Mouse (Mus musculus): ENCODE measurements around the gene Ccdc97. TPM values are rescaled to one million over a fixed set of nuclear protein-coding genes. Genes with fewer than 3 reads are reported as not detected.

Gene Ccdc97
- polyA plus RNA-seq, 2 experiments from 2014 or later = 36.5 to 68.4 TPM

Other genes with a start within 250 kb of the Ccdc97 start
- gene Ceacam1, start 241.5 kb downstream of the Ccdc97 start, polyA plus RNA-seq (2017; shearing (Covaris generic)) = 1 to 10 TPM in 1 of 2 experiments, not detected in 1; 1.2 TPM
- not detected for gene Ceacam2, start 179.2 kb downstream of the Ccdc97 start, polyA plus RNA-seq (2017; shearing (Covaris generic))
- gene Erich4, start 103.2 kb downstream of the Ccdc97 start, polyA plus RNA-seq (2017; shearing (Covaris generic)) = not detected
- gene Dmac2, start 99.7 kb downstream of the Ccdc97 start, polyA plus RNA-seq (2017; shearing (Covaris generic)) = 10 to 100 TPM; 44.2 to 66.2 TPM
- gene B3gnt8, start 92.4 kb downstream of the Ccdc97 start, polyA plus RNA-seq (2017; shearing (Covaris generic)) = under 1 TPM; 0.27 to 0.81 TPM
- 10 to 100 TPM; 16.6 to 27.7 TPM for gene Bckdha, start 60.1 kb downstream of the Ccdc97 start, polyA plus RNA-seq (2017; shearing (Covaris generic))
- 100 to 1,000 TPM in 1 of 2 experiments, 10 to 100 TPM in 1; 97.0 to 157 TPM for gene Exosc5, start 59.9 kb downstream of the Ccdc97 start, polyA plus RNA-seq (2017; shearing (Covaris generic))
- 10 to 100 TPM; 15.2 to 31.5 TPM for gene Tmem91, start 43.9 kb downstream of the Ccdc97 start, polyA plus RNA-seq (2017; shearing (Covaris generic))
- 10 to 100 TPM; 46.8 to 72.8 TPM for gene B9d2, start 38.3 kb downstream of the Ccdc97 start, polyA plus RNA-seq (2017; shearing (Covaris generic))
- 1 to 10 TPM; 6.9 to 9.7 TPM for gene Tgfb1, start 32.1 kb downstream of the Ccdc97 start, polyA plus RNA-seq (2017; shearing (Covaris generic))
- 10 to 100 TPM; 40.5 to 57.0 TPM for gene Hnrnpul1, start 35.7 kb upstream of the Ccdc97 start, polyA plus RNA-seq (2017; shearing (Covaris generic))
- 10 to 100 TPM; 17.8 to 34.4 TPM for gene Axl, start 69.6 kb upstream of the Ccdc97 start, polyA plus RNA-seq (2017; shearing (Covaris generic))
- 1 to 10 TPM; 2.1 to 3.0 TPM for gene Cyp2s1, start 97.8 kb upstream of the Ccdc97 start, polyA plus RNA-seq (2017; shearing (Covaris generic))
- gene Cyp2b10, start 178.5 kb upstream of the Ccdc97 start, polyA plus RNA-seq (2017; shearing (Covaris generic)) = not detected